Mouse (Mus musculus) left cerebral cortex, adult 11 months (tissue): Measurements from ENCODE around the gene Rad51c.
"Not testable (repeated sequence)": the region's sequence is repeated elsewhere in the genome, so short reads cannot be mapped to it uniquely, and the experiment has no call there.

ENCODE experiments used
- DNase-seq: peaks from one replicate; pipeline ENCODE4 v3.0.0; 2022; ENCODE audit warnings: low spot score

Gene Rad51c

DNA sequence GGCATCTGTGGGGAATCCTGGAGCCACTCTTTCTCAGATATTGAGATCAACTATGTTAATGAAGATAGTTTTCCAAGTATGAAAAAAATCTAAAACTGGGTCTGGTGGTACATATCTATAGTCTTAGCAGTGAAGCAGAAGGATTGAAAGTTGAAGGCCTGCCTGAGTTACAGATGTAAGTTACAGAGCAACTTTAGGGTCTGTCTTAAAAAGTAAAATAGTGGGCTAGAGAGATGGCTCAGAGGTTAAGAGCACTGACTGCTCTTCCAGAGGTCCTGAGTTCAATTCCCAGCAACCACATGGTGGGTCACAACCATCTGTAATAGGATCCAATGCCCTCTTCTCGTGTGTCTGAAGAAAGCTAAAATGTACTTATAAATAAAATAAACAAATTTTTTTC, 27.7 kb upstream of the Rad51c start:
- no peak for DNase-seq

- not testable (repeated sequence) for DNase-seq
Observed at GRCm38 (mm10) chr11:87431813-87432212, 27.1 kb upstream of the Rad51c start.

DNA sequence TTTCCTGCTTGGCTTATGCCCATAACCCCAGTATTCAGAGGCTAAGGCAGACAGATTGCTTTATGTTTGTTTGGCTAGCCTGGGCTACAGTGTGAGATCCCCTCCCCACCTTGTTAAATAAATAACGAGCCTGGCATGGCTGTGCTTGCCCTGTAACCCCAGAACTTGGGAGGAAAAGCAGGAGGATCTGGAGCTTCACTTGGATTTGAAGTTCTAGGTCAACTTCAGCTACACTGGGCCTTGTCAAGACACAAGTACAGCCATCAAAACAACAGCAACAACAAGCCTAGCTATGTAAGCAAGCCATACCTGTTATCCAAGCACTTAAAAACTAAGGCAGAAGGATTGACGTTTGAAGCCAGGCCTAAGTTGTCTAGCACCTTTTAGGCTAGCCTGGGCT, 25.6 kb upstream of the Rad51c start:
- DNase-seq = no peak

- DNase-seq = no peak
Observed at GRCm38 (mm10) chr11:87429363-87429762, 24.6 kb upstream of the Rad51c start.

DNA sequence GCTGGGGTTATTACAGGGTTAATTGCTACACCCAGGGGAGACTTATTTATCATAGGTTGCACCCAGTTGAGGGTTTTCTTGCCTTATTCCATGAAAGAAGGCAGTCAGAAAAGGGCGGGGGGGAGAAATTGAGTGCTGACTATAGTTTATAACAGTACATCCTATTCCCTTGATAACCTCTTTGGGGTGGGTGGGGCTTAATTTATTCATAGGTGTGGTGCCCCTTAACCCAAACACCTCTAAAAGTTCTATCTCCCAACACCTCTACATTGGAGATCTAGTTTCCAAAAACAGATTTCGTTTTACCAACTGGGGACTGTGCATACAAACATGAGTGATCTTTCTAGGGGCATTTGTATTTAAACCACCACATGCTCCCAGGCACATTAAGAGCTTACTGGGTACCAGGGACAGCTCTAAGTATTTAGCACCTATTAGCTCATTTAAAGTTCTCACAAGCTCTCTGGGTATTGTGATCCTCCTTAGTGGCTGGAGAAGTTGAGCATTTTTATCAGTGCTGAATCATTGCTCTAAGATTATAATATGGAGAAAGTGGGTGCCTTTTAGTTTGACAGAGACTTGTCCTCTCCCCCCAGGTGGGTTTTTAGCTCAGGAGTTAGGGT, 23.4 kb upstream of the Rad51c start:
- no peak for DNase-seq

DNA sequence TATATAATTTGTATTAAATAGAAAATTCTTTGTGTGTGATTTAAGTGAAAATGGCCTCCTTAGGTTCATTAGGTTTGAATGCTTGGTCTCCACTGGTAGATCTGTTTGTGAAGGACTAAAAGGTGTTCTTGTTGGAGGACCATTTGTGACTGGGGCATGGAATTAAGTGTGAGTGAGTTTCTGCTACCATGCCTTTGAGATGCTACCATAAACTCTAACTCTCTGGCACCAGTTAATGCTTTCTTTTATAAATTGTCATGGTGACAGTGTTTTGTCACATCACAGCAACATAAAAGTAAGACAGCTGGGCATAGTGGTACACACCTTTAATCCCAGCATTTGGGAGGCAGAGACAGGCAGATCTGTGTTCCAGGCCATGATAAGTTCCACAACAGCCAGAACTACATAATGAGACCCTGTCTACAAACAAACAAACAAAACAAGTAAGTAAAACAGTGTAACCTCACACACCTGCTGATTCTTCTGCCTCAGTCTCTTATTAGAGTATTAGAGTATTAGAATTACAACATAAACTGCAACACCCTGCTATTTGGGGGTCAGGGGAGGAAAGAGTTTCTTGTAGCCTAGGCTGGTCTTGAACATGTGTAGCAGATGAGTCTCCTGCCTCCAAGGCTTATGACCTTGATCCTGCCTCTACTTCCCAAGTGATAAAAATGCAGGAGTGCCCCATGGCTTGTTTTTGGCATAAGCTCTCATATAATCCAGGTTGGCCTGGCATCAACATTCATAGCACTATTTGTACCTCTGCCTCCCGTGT, 22.7 kb upstream of the Rad51c start:
- no peak for DNase-seq

- DNase-seq = peak; percentile 85
Observed at GRCm38 (mm10) chr11:87426450-87427250, 21.9 kb upstream of the Rad51c start.

GRCm38 (mm10) chr11:87426121-87426449, 21.3 kb upstream of the Rad51c start:
- no peak for DNase-seq

DNA sequence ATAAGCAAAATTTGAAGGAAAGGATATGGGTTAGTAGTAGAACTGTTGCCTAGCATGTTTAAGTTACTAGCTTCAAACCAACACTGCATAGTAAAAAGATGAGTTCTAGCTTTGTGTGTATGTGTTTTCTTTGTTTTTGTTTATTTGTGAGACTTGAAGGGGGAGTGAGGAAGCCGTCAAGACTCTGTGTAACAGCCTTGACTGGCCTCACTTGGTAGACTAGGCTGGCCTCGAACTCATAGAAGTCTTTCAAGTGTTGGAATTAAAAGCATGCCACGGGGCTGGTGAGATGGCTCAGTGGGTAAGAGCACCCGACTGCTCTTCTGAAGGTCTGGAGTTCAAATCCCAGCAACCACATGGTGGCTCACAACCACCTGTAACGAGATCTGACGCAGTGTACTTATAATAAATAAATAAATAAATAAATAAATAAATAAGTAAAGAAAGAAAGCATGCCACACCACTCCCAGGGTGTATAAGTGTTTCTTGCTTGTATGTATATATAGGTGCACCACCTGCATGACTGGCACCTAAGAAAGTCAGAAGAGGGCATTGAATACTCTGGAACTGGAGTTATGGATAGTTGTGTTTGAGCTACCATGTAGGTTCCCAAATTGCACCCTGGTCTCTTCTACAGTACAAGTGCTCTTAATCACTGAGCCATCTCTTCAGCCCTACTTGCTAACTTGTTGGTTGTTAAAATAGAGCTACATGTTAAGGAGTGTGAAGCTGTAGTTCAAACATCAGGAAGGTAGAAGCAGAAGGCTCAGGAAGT, 19.0 kb upstream of the Rad51c start:
- DNase-seq = no peak

DNA sequence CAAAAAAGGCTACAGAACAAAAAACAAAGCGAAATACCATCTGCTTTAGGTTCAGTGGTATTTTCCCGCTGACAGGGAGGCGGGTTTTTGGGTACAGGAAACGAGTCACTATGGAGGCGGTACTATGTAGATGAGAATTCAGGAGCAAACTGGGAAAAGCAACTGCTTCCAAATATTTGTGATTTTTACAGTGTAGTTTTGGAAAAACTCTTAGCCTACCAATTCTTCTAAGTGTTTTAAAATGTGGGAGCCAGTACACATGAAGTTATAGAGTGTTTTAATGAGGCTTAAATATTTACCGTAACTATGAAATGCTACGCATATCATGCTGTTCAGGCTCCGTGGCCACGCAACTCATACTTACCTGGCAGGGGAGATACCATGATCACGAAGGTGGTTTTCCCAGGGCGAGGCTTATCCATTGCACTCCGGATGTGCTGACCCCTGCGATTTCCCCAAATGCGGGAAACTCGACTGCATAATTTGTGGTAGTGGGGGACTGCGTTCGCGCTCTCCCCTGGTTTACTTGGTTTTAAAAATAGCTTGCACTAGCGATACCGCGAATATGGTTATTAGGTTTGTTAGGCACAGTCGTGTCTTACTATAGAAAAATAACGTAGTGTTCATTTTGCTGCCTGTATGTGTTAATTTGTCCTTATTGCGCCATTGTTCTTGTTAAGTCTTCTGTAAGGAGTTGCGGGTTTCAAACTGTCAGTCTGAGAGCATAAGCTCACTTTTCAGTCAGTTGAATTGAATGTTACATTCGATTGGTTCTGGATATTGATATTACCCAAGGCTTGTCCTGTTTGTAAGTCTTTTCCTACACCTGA, 18.0 kb upstream of the Rad51c start:
- DNase-seq = peak; percentile 92

GRCm38 (mm10) chr11:87421760-87422201, 17.0 kb upstream of the Rad51c start:
- DNase-seq = no peak

DNA sequence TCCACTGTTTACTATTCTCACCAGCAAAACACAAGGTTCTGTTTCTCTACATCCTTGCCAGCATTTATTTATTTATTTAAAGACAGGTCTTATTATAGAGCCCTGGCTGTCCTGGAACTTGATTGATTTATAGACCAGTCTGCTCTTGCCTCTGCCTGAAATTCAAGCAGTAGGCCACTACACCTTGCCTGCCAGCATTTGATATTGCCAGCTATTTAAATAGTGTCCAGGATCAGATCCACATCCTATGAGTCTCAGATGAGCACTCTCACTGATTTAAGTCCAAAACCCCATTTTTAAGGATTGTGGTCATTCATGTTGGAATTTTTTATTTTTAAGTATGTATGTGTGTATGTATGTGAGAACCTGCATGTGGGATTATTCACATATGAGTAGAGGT, 16.1 kb upstream of the Rad51c start:
- no peak for DNase-seq

DNA sequence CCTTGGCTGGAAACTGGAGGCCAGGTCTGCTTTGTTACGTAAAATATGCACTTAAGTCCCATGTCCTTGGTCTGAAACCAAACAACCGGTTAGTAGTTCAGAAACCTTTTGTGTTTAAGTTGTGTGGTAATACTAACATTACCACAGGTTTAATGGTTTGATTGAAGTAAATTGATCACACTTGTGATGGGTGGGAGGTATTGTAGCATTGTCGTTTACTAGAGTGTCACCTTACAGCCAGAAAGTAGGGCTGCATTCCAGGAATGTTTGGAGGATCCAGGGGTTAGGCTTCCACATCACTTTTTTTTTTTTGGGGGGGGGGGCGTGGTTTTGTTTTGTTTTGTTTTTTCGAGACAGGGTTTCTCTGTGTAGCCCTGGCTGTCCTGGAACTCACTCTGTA, 11.4 kb upstream of the Rad51c start:
- no peak for DNase-seq

- DNase-seq = not testable (repeated sequence)
Observed at GRCm38 (mm10) chr11:87413412-87413811, 8.7 kb upstream of the Rad51c start.

- DNase-seq = peak; percentile 91
Observed at GRCm38 (mm10) chr11:87404111-87404853, 472 bp downstream of the Rad51c start.

GRCm38 (mm10) chr11:87398402-87398801, 6.4 kb downstream of the Rad51c start:
- DNase-seq = no peak

- DNase-seq = peak; percentile 23
Observed at GRCm38 (mm10) chr11:87393855-87394254, 10.9 kb downstream of the Rad51c start.

DNA sequence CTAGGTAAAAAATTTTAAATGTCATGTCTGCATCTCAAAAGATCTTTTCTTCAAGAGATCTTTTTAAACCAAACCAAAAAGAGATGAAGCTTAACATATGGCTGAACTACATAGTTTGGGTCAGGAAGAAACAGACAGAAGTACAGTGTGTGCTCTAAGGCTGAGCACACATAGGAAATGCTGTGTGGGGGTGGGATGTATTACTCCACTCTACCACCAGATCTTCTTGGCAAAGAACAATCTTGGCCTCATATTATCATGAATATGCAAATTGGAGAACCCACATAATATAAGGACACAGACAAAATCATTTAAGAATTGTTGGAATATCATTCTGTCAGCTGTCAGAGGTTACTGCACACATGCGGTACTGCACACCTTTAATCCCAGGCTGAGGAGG, 19.1 kb downstream of the Rad51c start:
- DNase-seq = no peak

DNA sequence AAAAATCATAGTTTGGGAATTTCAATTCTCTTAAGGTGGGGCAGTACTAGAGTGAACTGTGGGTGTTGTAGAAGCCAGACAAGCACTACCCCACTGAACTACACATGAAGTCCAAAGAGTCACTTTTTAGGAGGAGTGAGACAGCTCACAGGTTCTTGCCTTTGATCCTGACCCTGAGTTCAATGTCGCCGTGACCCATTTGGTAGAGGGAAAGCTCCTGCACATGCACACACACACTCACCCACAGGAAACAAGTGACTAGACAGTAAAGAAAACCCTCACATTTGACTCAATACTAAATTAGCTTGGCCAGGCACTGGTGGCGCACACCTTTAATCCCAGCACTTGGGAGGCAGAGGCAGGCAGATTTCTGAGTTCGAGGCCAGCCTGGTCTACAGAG, 20.2 kb downstream of the Rad51c start:
- no peak for DNase-seq

- no peak for DNase-seq
Observed at GRCm38 (mm10) chr11:87367865-87368580, 36.7 kb downstream of the Rad51c start.
